Mouse (Mus musculus): ENCODE measurements around the gene Gjd3.
"Not testable (repeated sequence)": the region's sequence is repeated elsewhere in the genome, so short reads cannot be mapped to it uniquely, and the experiment has no call there.

Gene Gjd3

GRCm38 (mm10) chr11:98943741-98944461 lies 38.9 kb downstream of the Gjd3 start:
- DNase-seq: no peak

- no peak for DNase-seq
These were observed 39.7 kb downstream of the Gjd3 start for GRCm38 (mm10) chr11:98942923-98943641.

- no peak for DNase-seq
These were observed 40.3 kb downstream of the Gjd3 start for GRCm38 (mm10) chr11:98942555-98942922.

GRCm38 (mm10) chr11:98941826-98942550 lies 40.8 kb downstream of the Gjd3 start:
- peak; percentile 60 for DNase-seq

GRCm38 (mm10) chr11:98941341-98941825 lies 41.4 kb downstream of the Gjd3 start:
- DNase-seq: no peak

GRCm38 (mm10) chr11:98940776-98941175 lies 42.0 kb downstream of the Gjd3 start:
- no peak for DNase-seq

- DNase-seq: no peak
These were observed 42.7 kb downstream of the Gjd3 start for GRCm38 (mm10) chr11:98939953-98940641.

- no peak for DNase-seq
These were observed 43.5 kb downstream of the Gjd3 start for GRCm38 (mm10) chr11:98939084-98939952.

- no peak for DNase-seq
These were observed 44.1 kb downstream of the Gjd3 start for GRCm38 (mm10) chr11:98938701-98939083.

GRCm38 (mm10) chr11:98937914-98938694 lies 44.7 kb downstream of the Gjd3 start:
- DNase-seq: no peak

- DNase-seq: peak; percentile 85
These were observed 45.4 kb downstream of the Gjd3 start for GRCm38 (mm10) chr11:98937410-98937913.

- no peak for DNase-seq
These were observed 46.0 kb downstream of the Gjd3 start for GRCm38 (mm10) chr11:98936606-98937409.

GRCm38 (mm10) chr11:98936170-98936569 lies 46.6 kb downstream of the Gjd3 start:
- peak; percentile 62 for DNase-seq

GRCm38 (mm10) chr11:98935123-98935522 lies 47.7 kb downstream of the Gjd3 start:
- no peak for DNase-seq

- DNase-seq: no peak
These were observed 48.4 kb downstream of the Gjd3 start for GRCm38 (mm10) chr11:98934367-98934766.

GRCm38 (mm10) chr11:98933847-98934246 lies 49.0 kb downstream of the Gjd3 start:
- DNase-seq: not testable (repeated sequence)

- DNase-seq: peak; percentile 50
These were observed 49.7 kb downstream of the Gjd3 start for GRCm38 (mm10) chr11:98933151-98933550.

GRCm38 (mm10) chr11:98932293-98933091 lies 50.3 kb downstream of the Gjd3 start:
- peak; percentile 27 for DNase-seq
